Mouse (Mus musculus) liver, postnatal 0 days (tissue): ENCODE measurements at regions not wholly inside any gene's neighbourhood (a gene's known extent, or its start where the extent isn't known, plus 50 kb on each side); places are given as distances from the start of the nearest gene placed in this dataset.

Source experiments
- CTCF ChIP-seq: sonication (generic); IDR thresholded peaks from 2 replicates; pipeline ENCODE4 v1.5.1; 2016; ENCODE audit warnings: antibody characterized with exemption, low read depth
- EP300 ChIP-seq: IDR thresholded peaks from 2 replicates; pipeline ENCODE4 v1.6.1; 2016; ENCODE audit warnings: antibody characterized with exemption, low read depth, mild to moderate bottlenecking

DNA sequence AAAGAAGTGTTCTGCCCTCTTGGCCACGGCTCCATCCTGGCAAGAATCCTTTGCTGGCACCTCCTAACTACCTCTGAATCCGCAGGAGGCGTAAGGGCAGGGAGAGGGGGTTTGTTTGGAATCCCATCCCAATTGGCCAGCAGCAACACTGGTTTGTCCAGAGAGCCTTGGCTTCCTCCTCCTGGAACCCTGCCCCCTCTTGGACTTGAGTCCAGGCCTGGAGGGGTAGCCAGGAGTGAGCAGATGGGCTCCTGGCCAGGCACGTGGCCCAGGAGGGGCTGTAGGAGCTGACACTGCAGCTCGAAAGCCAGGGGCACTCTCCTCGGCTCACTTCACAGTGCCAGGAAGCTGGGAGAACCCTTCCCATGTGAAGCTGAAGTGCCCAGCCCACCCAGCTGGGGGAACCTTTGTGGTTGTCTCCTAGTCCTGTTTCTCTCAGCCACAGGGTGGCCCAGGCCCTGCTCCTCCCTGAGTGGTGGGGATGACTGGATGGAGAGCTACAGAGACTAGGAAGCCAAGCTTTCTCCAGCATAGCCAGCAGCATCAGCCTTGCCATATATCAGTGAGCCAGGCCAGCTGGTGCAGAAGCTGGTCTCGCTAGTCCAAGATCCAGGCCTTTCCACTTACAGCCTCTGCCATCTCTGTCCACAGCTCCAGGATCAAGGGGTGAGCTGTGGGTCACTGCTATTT, 76.9 kb downstream of the Pdgfa start:
- TF ChIP-seq CTCF = no peak
- no peak for TF ChIP-seq EP300
